ENCODE assay signal across 23 mouse cellular contexts in the genomic region with DNA sequence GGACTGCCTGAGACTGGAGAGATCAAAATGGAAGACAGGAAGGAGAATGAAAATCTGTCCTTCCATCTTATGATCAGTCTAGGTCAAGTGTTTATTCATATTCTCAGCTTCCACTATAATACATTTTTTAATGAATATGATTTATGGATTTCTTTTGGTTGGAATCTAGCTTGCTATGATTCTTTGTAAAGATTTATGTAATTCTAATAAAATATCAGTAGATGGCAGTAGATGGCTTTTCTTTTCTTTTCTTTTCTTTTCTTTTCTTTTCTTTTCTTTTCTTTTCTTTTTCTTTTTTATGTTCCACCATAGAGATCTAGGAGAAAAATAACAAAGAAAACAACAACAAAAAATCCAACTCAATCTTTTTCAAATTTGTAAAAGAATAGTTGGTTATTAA. TPM values are rescaled to one million over a fixed set of nuclear protein-coding genes. Genes with fewer than 3 reads are reported as not detected.
DNase-seq lines count a peak whose midpoint lies in the region; ATAC-seq and TF ChIP-seq lines count a peak whose summit lies in the region.
"Had no signal": no experiment of that assay in that cellular context is flagged by ENCODE, and none has a peak within 500 bp of the region (broad histone marks: within the 10 kb centered on the region; RNA-seq: fewer than 3 reads in every experiment).

No protein-coding gene starts in this region.

- no peaks in the 10 kb centered on the region for H3K4me1 ChIP-seq in hindbrain, postnatal 0 days (ENCODE audit: insufficient read depth, low read length)
- no peaks in the 10 kb centered on the region for H3K4me1 ChIP-seq in hindbrain, embryonic 13.5 days (replicated peaks)
- H3K4me1 ChIP-seq in CH12.LX (ENCODE audit: control insufficient read depth in 1 of 2, insufficient read depth in 2 of 2) (no peaks in the 10 kb centered on the region), E14TG2a.4 (replicated peaks; ENCODE audit: low read depth, low read length) (no peaks in the 10 kb centered on the region)
- H3K4me1 ChIP-seq: embryonic facial prominence, embryonic 12.5 days; embryonic facial prominence, embryonic 15.5 days; hindbrain, embryonic 10.5 days had no signal

- H3K4me3 ChIP-seq in hindbrain, postnatal 0 days (ENCODE audit: low read length) = no peak overlapping the region
- no peak overlapping the region for H3K4me3 ChIP-seq in hindbrain, embryonic 13.5 days
- no peak overlapping the region for H3K4me3 ChIP-seq in left cerebral cortex, adult 2 months
- H3K4me3 ChIP-seq in CH12.LX (replicated peaks in 1 of 3; ENCODE audit: low read depth in 2 of 3, low read length in 2 of 3, poor library complexity in 1 of 3) (no peak overlapping the region), E14TG2a.4 (replicated peaks; ENCODE audit: low read length) (no peak overlapping the region)
- H3K4me3 ChIP-seq: embryonic facial prominence, embryonic 12.5 days; embryonic facial prominence, embryonic 15.5 days; hindbrain, embryonic 10.5 days had no signal

- H3K79me2 ChIP-seq in CH12.LX (replicated peaks; ENCODE audit: control insufficient read depth, extremely low read depth, insufficient read depth, poor library complexity, severe bottlenecking) = no peaks in the 10 kb centered on the region

- intact Hi-C loops in left cerebral cortex, adult 2 months (cut with DNase I) = loop anchor here (5.0 to 10.0 kb wide), 2 partner anchors 874 to 1432 kb away; no protein-coding TSS in a partner anchor
- intact Hi-C loops in left cerebral cortex, postnatal 10 days (cut with DNase I) = no loop called here

- TF ChIP-seq POLR2A in CH12.LX (IDR thresholded peaks at IDR 0.05; ENCODE audit: low read depth, low read length) = no peak

- H3K36me3 ChIP-seq in hindbrain, postnatal 0 days (ENCODE audit: insufficient read depth, low read length) = no peaks in the 10 kb centered on the region
- H3K36me3 ChIP-seq in hindbrain, embryonic 13.5 days = no peaks in the 10 kb centered on the region
- H3K36me3 ChIP-seq in CH12.LX (replicated peaks in 1 of 2; ENCODE audit: control insufficient read depth in 1 of 2, insufficient read depth in 1 of 2, low read length in 1 of 2) (peaks cover 0 to 6% of the 10 kb centered on the region in 2 experiments), E14TG2a.4 (ENCODE audit: insufficient read depth, low read length) (no peaks in the 10 kb centered on the region)
- H3K36me3 ChIP-seq: embryonic facial prominence, embryonic 12.5 days; embryonic facial prominence, embryonic 15.5 days; G1E had no signal

- H3K9ac ChIP-seq in hindbrain, postnatal 0 days (replicated peaks; ENCODE audit: low read length) = no peak overlapping the region
- no peak overlapping the region for H3K9ac ChIP-seq in hindbrain, embryonic 13.5 days
- H3K9ac ChIP-seq in CH12.LX (ENCODE audit: insufficient read depth, low read depth) = no peak overlapping the region
- H3K9ac ChIP-seq: embryonic facial prominence, embryonic 12.5 days; embryonic facial prominence, embryonic 15.5 days; forebrain, postnatal 0 days; hindbrain, embryonic 14.5 days had no signal

- no peak for TF ChIP-seq EP300 in CH12.LX (IDR thresholded peaks at IDR 0.05; ENCODE audit: low read length)

- dilution Hi-C loops in CH12.LX (cut with MboI; ENCODE audit: extremely low pct_ligation_motif_present, extremely low pct_unique_long_range_greater_than_20kb, low sequenced_read_pairs) = no loop called here

- TF ChIP-seq CTCF in hindbrain, postnatal 0 days (IDR thresholded peaks at IDR 0.05; ENCODE audit: low read depth) = peak; percentile 20
- peak; percentile 57 for TF ChIP-seq CTCF in left cerebral cortex, adult 2 months (IDR thresholded peaks at IDR 0.05)
- no peak; a peak in 1 of 4 replicates for TF ChIP-seq CTCF in CH12.LX (conservative IDR thresholded peaks at IDR 0.05 in 1 of 2, IDR thresholded peaks at IDR 0.05 in 1 of 2; ENCODE audit: low read depth in 2 of 2, low read length in 2 of 2)
- TF ChIP-seq CTCF in E14TG2a.4 (conservative IDR thresholded peaks at IDR 0.05; ENCODE audit: low read length) = peak; percentile 7; the same call in 1 of the 2 replicates

- ATAC-seq in hindbrain, postnatal 0 days = no peak
- no peak for ATAC-seq in hindbrain, embryonic 13.5 days (ENCODE audit: low FRiP score)
- ATAC-seq: CD4-positive, CD25-positive, alpha-beta regulatory T cell, adult 4 months; forebrain, embryonic 14.5 days; forebrain, postnatal 0 days had no signal

- in situ Hi-C loops in CH12.LX (cut with MboI; ENCODE audit: low pct_ligation_motif_present, low pct_unique_long_range_greater_than_20kb, low sequenced_read_pairs) = no loop called here

- DNase-seq in hindbrain, postnatal 0 days (ENCODE audit: low spot score) = no peak
- DNase-seq in left cerebral cortex, adult 2 months (ENCODE audit: extremely low spot score in 1 of 2, low spot score in 2 of 2) = no peak
- no peak for DNase-seq in left cerebral cortex, postnatal 10 days (ENCODE audit: extremely low spot score in 1 of 2, low spot score in 2 of 2)
- DNase-seq in CH12.LX (ENCODE audit: extremely low read depth) = no peak
- no peak for DNase-seq in kidney, postnatal 36 days
- no peak for DNase-seq in spleen, adult 18-20 months
- DNase-seq: adrenal gland, adult 2 months; adrenal gland, postnatal 14 days; cerebellum, adult 11 months; cerebellum, adult 2 months; cerebellum, adult 9-11 months; forebrain, postnatal 0 days; gastrocnemius, postnatal 25 days had no signal

- H3K9me3 ChIP-seq in hindbrain, postnatal 0 days (ENCODE audit: low read length) = no peaks in the 10 kb centered on the region
- H3K9me3 ChIP-seq in hindbrain, embryonic 13.5 days = peaks cover 4% of the 10 kb centered on the region; the same call in 1 of the 2 replicates
- H3K9me3 ChIP-seq in CH12.LX (replicated peaks; ENCODE audit: low read length) (peaks cover 6% of the 10 kb centered on the region), E14TG2a.4 (ENCODE audit: low read length) (peaks cover 9% of the 10 kb centered on the region)
- H3K9me3 ChIP-seq: embryonic facial prominence, embryonic 12.5 days; embryonic facial prominence, embryonic 15.5 days had no signal

- H3K27ac ChIP-seq in hindbrain, postnatal 0 days = no peak overlapping the region
- no peak overlapping the region for H3K27ac ChIP-seq in hindbrain, embryonic 13.5 days
- H3K27ac ChIP-seq in left cerebral cortex, adult 2 months = no peak overlapping the region
- no peak overlapping the region for H3K27ac ChIP-seq in CH12.LX (ENCODE audit: insufficient read depth, low read depth)
- H3K27ac ChIP-seq: embryonic facial prominence, embryonic 12.5 days; embryonic facial prominence, embryonic 15.5 days; hindbrain, embryonic 10.5 days; hindbrain, embryonic 14.5 days had no signal

- no peaks in the 10 kb centered on the region for H3K27me3 ChIP-seq in hindbrain, postnatal 0 days (ENCODE audit: insufficient read depth, low read length)
- H3K27me3 ChIP-seq in hindbrain, embryonic 13.5 days = no peaks in the 10 kb centered on the region
- H3K27me3 ChIP-seq in CH12.LX (replicated peaks) = no peaks in the 10 kb centered on the region
- peaks cover 5% of the 10 kb centered on the region; the same call in 1 of the 2 replicates for H3K27me3 ChIP-seq in E14TG2a.4 (ENCODE audit: insufficient read depth, low read length)
- H3K27me3 ChIP-seq: embryonic facial prominence, embryonic 12.5 days; embryonic facial prominence, embryonic 15.5 days had no signal

- peak; percentile 26 for TF ChIP-seq RAD21 in CH12.LX (IDR thresholded peaks at IDR 0.05; ENCODE audit: low read depth, low read length)

- no peak overlapping the region for H3K4me2 ChIP-seq in hindbrain, postnatal 0 days (ENCODE audit: low read depth, low read length)
- H3K4me2 ChIP-seq in hindbrain, embryonic 13.5 days = no peak overlapping the region
- H3K4me2 ChIP-seq in CH12.LX (ENCODE audit: insufficient read depth, low read depth, poor library complexity, severe bottlenecking) = no peak overlapping the region
- H3K4me2 ChIP-seq: embryonic facial prominence, embryonic 12.5 days; embryonic facial prominence, embryonic 15.5 days; heart, embryonic 11.5 days; hindbrain, embryonic 14.5 days had no signal

TF ChIP-seq in CH12.LX, 34 proteins besides CTCF, POLR2A, EP300 and RAD21:
- TF ChIP-seq JUND (conservative IDR thresholded peaks at IDR 0.05; ENCODE audit: low read depth, low read length) (no peak), MAX (IDR thresholded peaks at IDR 0.05; ENCODE audit: low read length) (no peak), JUN (IDR thresholded peaks at IDR 0.05; ENCODE audit: insufficient read depth, low read depth, low read length) (no peak), MEF2A (IDR thresholded peaks at IDR 0.05; ENCODE audit: borderline replicate concordance, low read depth, low read length) (no peak)

RNA-seq across cellular contexts. Expression of gene Lacc1, which starts 16.6 kb away (rescaled TPM):
- 1.5 and 3.6 TPM in 2 replicates for total RNA-seq in hindbrain, postnatal 0 days (2014; rRNA removed)
- 3.2 and 3.4 TPM in 2 replicates for polyA plus RNA-seq in hindbrain, postnatal 0 days (2015; fragmentation: Nextera tagmentation; extraction: Ambion mirVana)
- polyA plus RNA-seq in hindbrain, embryonic 13.5 days (2015; fragmentation: Nextera tagmentation; extraction: Ambion mirVana) = 2.5 and 3.8 TPM in 2 replicates
- total RNA-seq in left cerebral cortex, adult 2 months (2021) = 1 to 10 TPM; 4.4 to 4.6 TPM
- total RNA-seq in left cerebral cortex, postnatal 10 days (2021) = 1 to 10 TPM; 4.1 to 5.5 TPM
- total RNA-seq in CH12.LX (2012; rRNA removed) = 19.2 and 27.1 TPM in 2 replicates
- total RNA-seq in CH12.LX (2014; rRNA removed) = 39.5 and 45.2 TPM in 2 replicates
- 42.3 and 42.7 TPM in 2 replicates for polyA plus RNA-seq in CH12.LX (2012; ENCODE audit: insufficient read length, low read depth)
- total RNA-seq: G1E had no signal
- polyA plus RNA-seq: G1E had no signal

RNA-seq across cellular contexts. Expression of gene Ccdc122, which starts 16.7 kb away (rescaled TPM):
- total RNA-seq in hindbrain, postnatal 0 days (2014; rRNA removed) = 1.7 and 3.5 TPM in 2 replicates
- polyA plus RNA-seq in hindbrain, postnatal 0 days (2015; fragmentation: Nextera tagmentation; extraction: Ambion mirVana) = 2.6 and 2.8 TPM in 2 replicates
- 0.70 and 0.88 TPM in 2 replicates for polyA plus RNA-seq in hindbrain, embryonic 13.5 days (2015; fragmentation: Nextera tagmentation; extraction: Ambion mirVana)
- total RNA-seq in left cerebral cortex, adult 2 months (2021) = 1 to 10 TPM; 1.2 to 1.3 TPM
- under 1 TPM; 0.69 to 0.93 TPM for total RNA-seq in left cerebral cortex, postnatal 10 days (2021)
- total RNA-seq in CH12.LX (2012; rRNA removed) (4.7 and 5.0 TPM in 2 replicates), CH12.LX (2014; rRNA removed) (21.8 and 22.3 TPM in 2 replicates)
- polyA plus RNA-seq in CH12.LX (2012; ENCODE audit: insufficient read length, low read depth) = 11.4 and 11.6 TPM in 2 replicates
- total RNA-seq: G1E had no signal
- polyA plus RNA-seq: G1E had no signal

Comparison
In these comparisons a context has a peak if more than half of its experiments do, and no peak if none do; other contexts are left out.
1. CTCF ChIP-seq: peak in hindbrain, postnatal 0 days (single experiment), left cerebral cortex, adult 2 months (single experiment) and E14TG2a.4 (single experiment); none in CH12.LX (0 of 2).